Mouse (Mus musculus): Measurements from ENCODE around the gene Tc2n. TPM values are rescaled to one million over a fixed set of nuclear protein-coding genes. Genes with fewer than 3 reads are reported as not detected.
A peak's percentile ranks its signal among the peaks of the same experiment; 100 is the strongest.

The Tc2n gene
- 0.15 TPM in 1 of 2 replicates, not detected in the other for polyA plus RNA-seq (2012; ENCODE audit: insufficient read depth, insufficient read length, missing spikeins)

DNA sequence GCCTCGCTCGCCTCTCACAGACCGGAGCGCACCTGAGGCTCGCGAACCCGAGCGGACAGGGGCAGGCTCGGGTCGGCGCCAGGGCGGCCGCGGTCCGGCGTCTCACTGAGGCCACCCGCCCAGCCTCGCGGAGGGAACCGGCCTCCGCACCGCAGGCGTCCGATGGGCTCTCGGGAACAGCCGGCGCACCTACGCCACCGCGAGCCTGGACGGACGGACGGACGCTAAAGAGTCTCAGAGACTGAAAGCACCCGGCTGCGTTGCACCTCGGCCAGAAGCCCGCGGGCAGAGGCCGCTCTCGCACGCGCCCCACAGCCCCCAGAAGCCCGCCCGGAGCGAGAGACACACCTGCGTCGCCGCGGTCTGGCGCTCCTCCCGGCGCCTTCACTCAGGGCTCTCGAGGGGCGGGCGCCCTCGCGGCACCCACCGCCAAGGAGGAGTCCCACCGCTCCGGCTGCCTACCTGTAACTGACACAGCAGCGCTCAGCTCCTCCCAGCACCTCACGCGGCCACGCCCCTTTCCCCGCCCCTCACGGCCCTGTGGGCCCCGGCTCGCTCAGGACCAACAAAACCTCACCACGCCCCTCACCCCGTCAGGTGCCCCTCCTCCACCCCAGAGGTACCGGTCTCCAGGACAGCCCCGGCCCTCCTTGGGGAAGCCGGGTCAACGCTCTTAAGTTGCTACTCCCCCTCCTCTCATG, at the start of gene Tc2n:
Tc2n (minus strand) TSS at position 470 of the 701 bp plus-strand sequence.
- TF ChIP-seq CTCF (IDR thresholded peaks at IDR 0.05; ENCODE audit: low read depth, low read length) (no peak), POLR2A (IDR thresholded peaks at IDR 0.05; ENCODE audit: borderline replicate concordance, low read depth, low read length) (no peak)
- H3K4me1 ChIP-seq (ENCODE audit: control insufficient read depth, insufficient read depth, low read length): no peaks in the 10 kb centered on the region
- no peak within 1 kb of the TSS for H3K27ac ChIP-seq (ENCODE audit: insufficient read depth, low read depth, low read length)
- H3K4me3 ChIP-seq (ENCODE audit: insufficient read depth, low read length): peak within 1 kb of the TSS; percentile 60

DNA sequence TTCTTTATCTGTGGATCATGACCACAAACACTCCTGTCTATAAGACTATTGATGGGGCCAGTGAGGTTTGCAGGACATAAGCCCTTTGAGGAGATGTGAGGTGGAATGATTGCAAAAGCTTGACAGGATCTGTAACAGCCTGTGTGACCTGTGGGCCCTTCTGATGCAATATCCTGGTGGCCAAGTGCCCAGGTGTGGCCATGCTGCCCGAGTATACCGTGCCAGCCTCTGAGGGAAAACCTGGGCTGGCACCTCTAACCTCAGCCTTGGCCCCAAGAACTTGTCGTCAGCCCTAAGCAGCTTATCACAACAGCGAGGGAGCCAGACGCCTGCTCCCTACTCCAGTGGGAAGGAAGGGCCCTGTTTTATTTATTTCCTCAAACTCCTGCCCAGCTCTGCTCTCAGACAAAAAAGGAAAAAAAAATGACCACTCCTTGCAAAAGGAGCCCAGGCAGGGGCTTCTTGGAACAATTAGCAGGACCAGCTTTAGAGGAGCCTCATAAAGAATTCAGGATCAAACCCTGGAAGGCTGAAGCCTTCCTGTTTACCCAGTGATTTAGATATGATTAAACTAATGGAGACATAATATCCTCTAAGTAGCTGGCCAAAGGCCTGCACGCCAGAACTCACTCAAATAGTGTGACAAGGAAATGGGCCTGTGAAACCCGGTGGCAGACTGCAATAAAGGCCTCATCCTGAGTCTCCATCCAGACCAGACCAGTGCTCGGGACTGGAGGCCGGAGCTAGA, 49.2 kb upstream of the Tc2n start:
- Histone ChIP-seq H3K27ac (ENCODE audit: insufficient read depth, low read depth, low read length) (no peak overlapping the region), H3K4me3 (ENCODE audit: insufficient read depth, low read length) (no peak overlapping the region), H3K4me1 (ENCODE audit: control insufficient read depth, insufficient read depth, low read length) (no peaks in the 10 kb centered on the region)
- TF ChIP-seq POLR2A (IDR thresholded peaks at IDR 0.05; ENCODE audit: borderline replicate concordance, low read depth, low read length) (no peak), CTCF (IDR thresholded peaks at IDR 0.05; ENCODE audit: low read depth, low read length) (no peak)

DNA sequence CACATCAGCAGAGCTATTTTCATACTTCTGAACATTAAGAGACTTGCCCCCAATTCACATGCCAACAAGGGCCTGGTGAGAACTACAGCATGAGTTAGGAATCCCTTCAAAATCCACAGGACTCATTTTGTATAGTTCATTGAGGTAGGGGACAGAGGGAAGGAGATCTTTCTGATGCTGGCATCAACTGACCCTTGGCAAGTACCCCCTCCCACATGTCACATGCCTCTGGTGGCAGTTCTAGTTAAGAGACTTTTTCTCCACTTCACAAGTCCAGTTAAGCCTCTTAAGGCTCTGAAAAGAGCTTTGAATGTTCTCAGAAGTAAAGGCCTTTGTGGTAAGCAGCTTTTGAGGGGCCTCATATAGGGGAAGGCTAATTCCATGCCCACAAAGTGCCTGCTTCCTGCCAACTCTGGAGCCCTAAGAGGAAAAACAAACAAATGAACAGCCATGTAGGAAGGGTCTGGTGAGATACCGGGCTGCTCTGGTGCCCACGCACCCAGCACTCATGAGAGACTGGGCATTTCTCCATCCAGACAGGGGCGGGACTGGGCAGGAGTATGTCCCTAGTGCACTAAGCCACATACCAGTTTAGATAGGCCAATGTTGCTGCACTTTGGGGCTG, 48.0 kb upstream of the Tc2n start:
- TF ChIP-seq POLR2A (IDR thresholded peaks at IDR 0.05; ENCODE audit: borderline replicate concordance, low read depth, low read length) (no peak), CTCF (IDR thresholded peaks at IDR 0.05; ENCODE audit: low read depth, low read length) (no peak)
- H3K4me3 ChIP-seq (ENCODE audit: insufficient read depth, low read length): no peak overlapping the region
- no peak overlapping the region for H3K27ac ChIP-seq (ENCODE audit: insufficient read depth, low read depth, low read length)
- no peaks in the 10 kb centered on the region for H3K4me1 ChIP-seq (ENCODE audit: control insufficient read depth, insufficient read depth, low read length)

- H3K4me3 ChIP-seq (ENCODE audit: insufficient read depth, low read length): no peak overlapping the region
- no peaks in the 10 kb centered on the region for H3K4me1 ChIP-seq (ENCODE audit: control insufficient read depth, insufficient read depth, low read length)
- no peak overlapping the region for H3K27ac ChIP-seq (ENCODE audit: insufficient read depth, low read depth, low read length)
- no peak for TF ChIP-seq CTCF (IDR thresholded peaks at IDR 0.05; ENCODE audit: low read depth, low read length)
- TF ChIP-seq POLR2A (IDR thresholded peaks at IDR 0.05; ENCODE audit: borderline replicate concordance, low read depth, low read length): no peak
Observed at GRCm38 (mm10) chr12:101764870-101765269, 46.5 kb upstream of the Tc2n start.

- H3K27ac ChIP-seq (ENCODE audit: insufficient read depth, low read depth, low read length): no peak overlapping the region
- no peak overlapping the region for H3K4me3 ChIP-seq (ENCODE audit: insufficient read depth, low read length)
- peaks cover 2% of the 10 kb centered on the region; the same call in 1 of the 2 replicates for H3K4me1 ChIP-seq (ENCODE audit: control insufficient read depth, insufficient read depth, low read length)
- TF ChIP-seq POLR2A (IDR thresholded peaks at IDR 0.05; ENCODE audit: borderline replicate concordance, low read depth, low read length): no peak
- no peak for TF ChIP-seq CTCF (IDR thresholded peaks at IDR 0.05; ENCODE audit: low read depth, low read length)
Observed at GRCm38 (mm10) chr12:101763065-101763464, 44.7 kb upstream of the Tc2n start.

DNA sequence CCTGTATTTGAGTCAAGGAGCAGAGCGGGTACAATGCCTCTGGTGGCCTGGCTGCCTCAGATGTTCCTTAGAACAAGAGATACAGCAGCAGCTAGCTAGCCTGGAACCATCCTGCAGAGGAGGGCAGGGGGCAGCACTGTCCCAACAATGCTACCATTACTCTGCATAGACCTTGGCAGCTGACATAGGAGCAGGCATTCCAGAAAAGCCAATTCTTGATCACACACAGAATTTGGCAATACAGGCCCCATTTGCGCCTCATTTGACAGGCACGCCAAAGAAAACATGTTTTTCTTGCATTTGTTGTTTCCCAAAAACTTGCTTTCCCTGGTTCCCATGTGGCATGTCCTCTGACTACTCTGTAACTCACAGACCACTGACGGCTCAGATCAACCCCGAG, 43.7 kb upstream of the Tc2n start:
- TF ChIP-seq CTCF (IDR thresholded peaks at IDR 0.05; ENCODE audit: low read depth, low read length) (no peak), POLR2A (IDR thresholded peaks at IDR 0.05; ENCODE audit: borderline replicate concordance, low read depth, low read length) (no peak)
- Histone ChIP-seq H3K4me1 (ENCODE audit: control insufficient read depth, insufficient read depth, low read length) (peaks cover 2% of the 10 kb centered on the region; the same call in 1 of the 2 replicates), H3K4me3 (ENCODE audit: insufficient read depth, low read length) (no peak overlapping the region), H3K27ac (ENCODE audit: insufficient read depth, low read depth, low read length) (no peak overlapping the region)

DNA sequence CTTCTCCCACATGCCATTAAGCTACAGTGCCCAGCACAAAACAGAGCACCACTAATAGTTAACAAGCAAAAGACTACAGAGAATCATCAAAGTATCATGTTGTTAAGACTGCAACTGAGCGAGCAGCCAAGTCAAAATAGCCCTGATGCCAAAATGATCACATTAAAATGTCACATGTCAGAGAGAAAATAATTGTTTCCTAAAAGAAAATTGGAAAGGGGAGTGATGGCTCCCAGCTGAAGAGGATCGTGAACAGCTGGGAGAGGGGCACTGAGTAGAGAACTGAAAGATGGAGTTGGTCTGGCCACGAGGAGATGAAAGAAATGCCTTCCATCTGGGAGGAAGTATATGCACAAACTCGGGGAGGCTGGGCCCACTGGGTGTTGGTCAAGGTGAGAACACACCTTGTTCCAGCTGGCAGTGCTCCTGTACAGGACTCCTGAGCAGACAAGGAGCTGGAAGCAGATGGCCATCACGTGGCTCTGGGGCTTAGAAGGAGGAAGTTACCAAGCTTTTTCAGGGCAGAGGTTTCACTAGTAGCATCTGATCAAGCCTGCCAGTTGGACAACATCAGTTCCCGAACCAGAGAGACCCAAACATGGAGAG, 41.2 kb upstream of the Tc2n start:
- no peak for TF ChIP-seq CTCF (IDR thresholded peaks at IDR 0.05; ENCODE audit: low read depth, low read length)
- H3K27ac ChIP-seq (ENCODE audit: insufficient read depth, low read depth, low read length): no peak overlapping the region
- H3K4me3 ChIP-seq (ENCODE audit: insufficient read depth, low read length): no peak overlapping the region
- H3K4me1 ChIP-seq (ENCODE audit: control insufficient read depth, insufficient read depth, low read length): peaks cover 2% of the 10 kb centered on the region; the same call in 1 of the 2 replicates

- Histone ChIP-seq H3K4me3 (ENCODE audit: insufficient read depth, low read length) (no peak overlapping the region), H3K27ac (ENCODE audit: insufficient read depth, low read depth, low read length) (no peak overlapping the region), H3K4me1 (ENCODE audit: control insufficient read depth, insufficient read depth, low read length) (peaks cover 2% of the 10 kb centered on the region; the same call in 1 of the 2 replicates)
- no peak for TF ChIP-seq POLR2A (IDR thresholded peaks at IDR 0.05; ENCODE audit: borderline replicate concordance, low read depth, low read length)
- TF ChIP-seq CTCF (IDR thresholded peaks at IDR 0.05; ENCODE audit: low read depth, low read length): no peak
Observed at GRCm38 (mm10) chr12:101758698-101759097, 40.4 kb upstream of the Tc2n start.

- TF ChIP-seq POLR2A (IDR thresholded peaks at IDR 0.05; ENCODE audit: borderline replicate concordance, low read depth, low read length) (no peak), CTCF (IDR thresholded peaks at IDR 0.05; ENCODE audit: low read depth, low read length) (no peak)
- Histone ChIP-seq H3K4me1 (ENCODE audit: control insufficient read depth, insufficient read depth, low read length) (no peaks in the 10 kb centered on the region), H3K4me3 (ENCODE audit: insufficient read depth, low read length) (no peak overlapping the region), H3K27ac (ENCODE audit: insufficient read depth, low read depth, low read length) (no peak overlapping the region)
Observed at GRCm38 (mm10) chr12:101742375-101742774, 24.1 kb upstream of the Tc2n start.

Measured in bone marrow macrophage, adult 2 months (primary cell).